Mouse (Mus musculus): ENCODE results near the gene Nckap5. TPM values are rescaled to one million over a fixed set of nuclear protein-coding genes. Genes with fewer than 3 reads are reported as not detected.

Gene Nckap5
- polyA plus RNA-seq, 1 experiment from 2014 or later, result 1.1 TPM

GRCm38 (mm10) chr1:126210212-126210611 is 620.4 kb downstream of the Nckap5 start:
- Histone ChIP-seq H3K4me2 (ENCODE audit: low read depth, low read length) (no peak overlapping the region), H3K4me3 (ENCODE audit: low read depth, low read length) (no peak overlapping the region), H3K9ac (replicated peaks) (no peak overlapping the region), H3K9me3 (ENCODE audit: low read length) (no peaks in the 10 kb centered on the region), H3K27me3 (ENCODE audit: insufficient read depth, low read length) (no peaks in the 10 kb centered on the region), H3K4me1 (ENCODE audit: insufficient read depth) (no peaks in the 10 kb centered on the region), H3K27ac (ENCODE audit: low read depth) (no peak overlapping the region), H3K36me3 (replicated peaks; ENCODE audit: insufficient read depth, low read length) (no peaks in the 10 kb centered on the region)
- no peak for TF ChIP-seq EP300 (IDR thresholded peaks at IDR 0.05; ENCODE audit: low read depth)
- TF ChIP-seq CTCF (IDR thresholded peaks at IDR 0.05; ENCODE audit: low read depth), result no peak
- no peak for ATAC-seq
- 51% methylated on average over 6 of the region's 6 CpGs for WGBS (ENCODE audit: insufficient replicate concordance)
- no peak for DNase-seq

GRCm38 (mm10) chr1:126209743-126210142 is 620.9 kb downstream of the Nckap5 start:
- no peaks in the 10 kb centered on the region for H3K9me3 ChIP-seq (ENCODE audit: low read length)
- no peaks in the 10 kb centered on the region for H3K4me1 ChIP-seq (ENCODE audit: insufficient read depth)
- no peak overlapping the region for H3K9ac ChIP-seq (replicated peaks)
- H3K4me2 ChIP-seq (ENCODE audit: low read depth, low read length), result no peak overlapping the region
- no peak for DNase-seq
- TF ChIP-seq EP300 (IDR thresholded peaks at IDR 0.05; ENCODE audit: low read depth) (no peak), CTCF (IDR thresholded peaks at IDR 0.05; ENCODE audit: low read depth) (no peak)
- H3K27ac ChIP-seq (ENCODE audit: low read depth), result no peak overlapping the region
- H3K27me3 ChIP-seq (ENCODE audit: insufficient read depth, low read length), result no peaks in the 10 kb centered on the region
- no peaks in the 10 kb centered on the region for H3K36me3 ChIP-seq (replicated peaks; ENCODE audit: insufficient read depth, low read length)
- H3K4me3 ChIP-seq (ENCODE audit: low read depth, low read length), result no peak overlapping the region
- no peak for ATAC-seq
- WGBS (ENCODE audit: insufficient replicate concordance), result 74% methylated on average over 5 of the region's 5 CpGs

- WGBS (ENCODE audit: insufficient replicate concordance), result 80% methylated on average over 7 of the region's 7 CpGs
- TF ChIP-seq CTCF (IDR thresholded peaks at IDR 0.05; ENCODE audit: low read depth) (no peak), EP300 (IDR thresholded peaks at IDR 0.05; ENCODE audit: low read depth) (no peak)
- Histone ChIP-seq H3K4me2 (ENCODE audit: low read depth, low read length) (no peak overlapping the region), H3K27ac (ENCODE audit: low read depth) (no peak overlapping the region), H3K4me1 (ENCODE audit: insufficient read depth) (no peaks in the 10 kb centered on the region), H3K9ac (replicated peaks) (no peak overlapping the region), H3K27me3 (ENCODE audit: insufficient read depth, low read length) (no peaks in the 10 kb centered on the region), H3K9me3 (ENCODE audit: low read length) (no peaks in the 10 kb centered on the region), H3K4me3 (ENCODE audit: low read depth, low read length) (no peak overlapping the region), H3K36me3 (replicated peaks; ENCODE audit: insufficient read depth, low read length) (no peaks in the 10 kb centered on the region)
- DNase-seq, result no peak
- ATAC-seq, result no peak
These were observed 621.5 kb downstream of the Nckap5 start for GRCm38 (mm10) chr1:126209131-126209530.

- Histone ChIP-seq H3K4me3 (ENCODE audit: low read depth, low read length) (no peak overlapping the region), H3K9ac (replicated peaks) (no peak overlapping the region), H3K4me2 (ENCODE audit: low read depth, low read length) (no peak overlapping the region), H3K4me1 (ENCODE audit: insufficient read depth) (no peaks in the 10 kb centered on the region), H3K27me3 (ENCODE audit: insufficient read depth, low read length) (no peaks in the 10 kb centered on the region), H3K27ac (ENCODE audit: low read depth) (no peak overlapping the region), H3K36me3 (replicated peaks; ENCODE audit: insufficient read depth, low read length) (no peaks in the 10 kb centered on the region), H3K9me3 (ENCODE audit: low read length) (no peaks in the 10 kb centered on the region)
- TF ChIP-seq CTCF (IDR thresholded peaks at IDR 0.05; ENCODE audit: low read depth) (no peak), EP300 (IDR thresholded peaks at IDR 0.05; ENCODE audit: low read depth) (no peak)
- ATAC-seq, result no peak
- DNase-seq, result no peak
These were observed 633.7 kb downstream of the Nckap5 start for GRCm38 (mm10) chr1:126196937-126197336.

- no peak for DNase-seq
- H3K9ac ChIP-seq (replicated peaks), result no peak overlapping the region
- H3K4me3 ChIP-seq (ENCODE audit: low read depth, low read length), result no peak overlapping the region
- H3K27me3 ChIP-seq (ENCODE audit: insufficient read depth, low read length), result no peaks in the 10 kb centered on the region
- 65% methylated on average over 4 of the region's 4 CpGs for WGBS (ENCODE audit: insufficient replicate concordance)
- no peak for TF ChIP-seq CTCF (IDR thresholded peaks at IDR 0.05; ENCODE audit: low read depth)
- no peak for TF ChIP-seq EP300 (IDR thresholded peaks at IDR 0.05; ENCODE audit: low read depth)
- no peak overlapping the region for H3K27ac ChIP-seq (ENCODE audit: low read depth)
- no peak overlapping the region for H3K4me2 ChIP-seq (ENCODE audit: low read depth, low read length)
- ATAC-seq, result no peak
- no peaks in the 10 kb centered on the region for H3K9me3 ChIP-seq (ENCODE audit: low read length)
- no peaks in the 10 kb centered on the region for H3K36me3 ChIP-seq (replicated peaks; ENCODE audit: insufficient read depth, low read length)
- no peaks in the 10 kb centered on the region for H3K4me1 ChIP-seq (ENCODE audit: insufficient read depth)
These were observed 640.2 kb downstream of the Nckap5 start for GRCm38 (mm10) chr1:126190353-126190752.

- no peaks in the 10 kb centered on the region for H3K36me3 ChIP-seq (replicated peaks; ENCODE audit: insufficient read depth, low read length)
- no peak overlapping the region for H3K4me3 ChIP-seq (ENCODE audit: low read depth, low read length)
- TF ChIP-seq CTCF (IDR thresholded peaks at IDR 0.05; ENCODE audit: low read depth) (no peak), EP300 (IDR thresholded peaks at IDR 0.05; ENCODE audit: low read depth) (no peak)
- H3K27me3 ChIP-seq (ENCODE audit: insufficient read depth, low read length), result no peaks in the 10 kb centered on the region
- ATAC-seq (no peak), DNase-seq (no peak)
- no peak overlapping the region for H3K9ac ChIP-seq (replicated peaks)
- H3K27ac ChIP-seq (ENCODE audit: low read depth), result no peak overlapping the region
- H3K4me1 ChIP-seq (ENCODE audit: insufficient read depth), result no peaks in the 10 kb centered on the region
- WGBS (ENCODE audit: insufficient replicate concordance), result 85% methylated on average over 7 of the region's 7 CpGs
- H3K9me3 ChIP-seq (ENCODE audit: low read length), result no peaks in the 10 kb centered on the region
- no peak overlapping the region for H3K4me2 ChIP-seq (ENCODE audit: low read depth, low read length)
These were observed 646.8 kb downstream of the Nckap5 start for GRCm38 (mm10) chr1:126183751-126184150.

GRCm38 (mm10) chr1:126168579-126168978 is 662.0 kb downstream of the Nckap5 start:
- no peak overlapping the region for H3K9ac ChIP-seq (replicated peaks)
- DNase-seq (no peak), ATAC-seq (no peak)
- TF ChIP-seq EP300 (IDR thresholded peaks at IDR 0.05; ENCODE audit: low read depth) (no peak), CTCF (IDR thresholded peaks at IDR 0.05; ENCODE audit: low read depth) (no peak)
- WGBS (ENCODE audit: insufficient replicate concordance), result 67% methylated on average over 1 of the region's 1 CpGs
- no peaks in the 10 kb centered on the region for H3K9me3 ChIP-seq (ENCODE audit: low read length)
- no peaks in the 10 kb centered on the region for H3K4me1 ChIP-seq (ENCODE audit: insufficient read depth)
- H3K36me3 ChIP-seq (replicated peaks; ENCODE audit: insufficient read depth, low read length), result no peaks in the 10 kb centered on the region
- no peak overlapping the region for H3K4me2 ChIP-seq (ENCODE audit: low read depth, low read length)
- H3K27ac ChIP-seq (ENCODE audit: low read depth), result no peak overlapping the region
- no peaks in the 10 kb centered on the region for H3K27me3 ChIP-seq (ENCODE audit: insufficient read depth, low read length)
- H3K4me3 ChIP-seq (ENCODE audit: low read depth, low read length), result no peak overlapping the region

Measured in liver, postnatal 0 days (tissue).